Mouse (Mus musculus) testis, postnatal 14 days (tissue): ENCODE data around the gene Shc1.

ENCODE experiments used
- DNase-seq: peaks from one replicate; pipeline ENCODE4 v3.0.0; 2021; ENCODE audit warnings: low spot score

Shc1 gene

GRCm38 (mm10) chr3:89390111-89390515, 28.1 kb upstream of the Shc1 start:
- no peak for DNase-seq

DNA sequence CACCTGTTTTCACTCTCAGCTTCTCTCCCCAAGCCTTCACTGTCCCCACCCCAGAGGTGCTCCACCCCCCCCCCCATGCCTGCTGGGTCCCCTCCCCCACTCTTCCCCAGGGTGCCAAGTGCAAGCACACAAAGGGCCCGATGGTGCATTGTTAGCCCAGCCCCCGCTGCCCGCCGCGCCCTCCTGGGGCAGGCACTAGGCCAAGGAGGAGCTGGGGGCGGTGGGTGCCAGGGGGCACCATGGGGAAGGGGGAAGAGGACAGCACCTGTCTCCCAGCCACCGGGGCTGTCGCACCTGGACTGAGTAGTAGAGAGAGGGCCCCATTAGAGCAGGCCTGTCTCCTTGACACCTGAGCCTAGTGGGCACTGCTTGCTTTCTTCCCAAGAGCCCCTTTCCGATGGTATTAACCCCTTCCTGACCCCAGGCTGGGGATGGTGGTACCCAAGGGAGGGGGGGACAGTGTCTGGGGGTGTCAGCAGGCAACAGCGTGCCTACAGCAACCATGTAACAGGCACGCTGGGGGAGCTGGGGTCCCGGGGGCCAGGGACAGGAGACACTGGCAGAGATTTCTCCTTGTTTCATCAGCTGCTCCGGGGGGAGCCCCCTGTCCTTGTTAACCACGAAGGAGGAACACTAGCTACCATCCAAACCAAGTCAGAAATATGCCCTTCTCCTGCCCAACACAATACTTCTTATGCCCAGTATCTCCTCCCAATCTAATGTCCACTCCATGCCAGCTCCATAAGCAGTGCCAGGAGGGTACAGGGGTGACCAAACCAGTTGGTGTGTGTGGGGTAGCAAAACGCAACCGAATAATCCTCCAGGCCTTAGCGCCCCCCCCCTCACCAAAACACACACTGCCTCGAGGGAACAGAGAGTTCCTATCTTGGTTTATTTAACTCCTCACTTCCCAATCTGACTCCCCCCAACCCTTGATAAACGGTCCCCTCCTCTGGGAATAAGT, 27.3 kb upstream of the Shc1 start:
- DNase-seq, result no peak

DNA sequence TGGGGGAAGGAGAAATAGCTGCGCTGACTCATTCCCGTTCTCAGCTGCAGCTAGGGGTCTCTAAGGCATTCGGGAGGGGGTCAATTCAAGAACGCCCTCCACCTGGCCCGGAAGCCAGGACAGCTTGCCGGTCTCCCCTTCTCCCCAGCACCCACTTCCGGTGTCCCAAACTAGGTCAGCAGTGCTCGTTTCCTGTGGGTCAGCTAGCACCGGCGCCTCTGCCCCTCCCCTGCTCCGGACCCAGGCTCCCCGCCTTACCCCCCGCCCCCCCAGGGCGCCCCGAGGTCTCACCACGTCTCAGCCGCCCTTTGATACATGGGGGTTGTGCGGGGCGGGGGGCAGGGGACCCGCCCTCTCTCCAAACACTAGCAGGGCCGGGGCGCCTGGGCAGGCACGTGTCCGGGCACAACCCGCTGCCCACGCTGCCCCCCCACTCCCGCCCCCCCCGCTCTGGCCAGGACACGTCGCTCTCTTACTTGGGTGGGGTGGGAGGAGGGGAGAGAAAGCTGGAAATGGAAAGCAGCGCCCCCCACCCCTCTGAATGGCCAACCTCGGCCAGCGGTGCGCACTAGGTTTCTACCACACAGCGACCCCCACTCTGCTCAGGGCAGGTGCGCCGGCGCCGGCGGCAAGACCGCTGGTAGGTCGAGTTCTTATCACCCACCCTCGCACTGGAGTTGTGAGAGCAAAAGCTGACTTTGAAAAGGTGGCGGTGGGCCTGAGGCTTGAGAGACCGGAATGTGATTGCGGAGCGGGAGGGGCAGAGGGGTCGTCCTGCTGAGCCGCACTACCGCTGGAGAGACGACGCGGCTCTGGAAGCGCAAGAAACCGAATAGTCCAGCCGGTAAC, 26.4 kb upstream of the Shc1 start:
- peak; percentile 60 for DNase-seq

DNA sequence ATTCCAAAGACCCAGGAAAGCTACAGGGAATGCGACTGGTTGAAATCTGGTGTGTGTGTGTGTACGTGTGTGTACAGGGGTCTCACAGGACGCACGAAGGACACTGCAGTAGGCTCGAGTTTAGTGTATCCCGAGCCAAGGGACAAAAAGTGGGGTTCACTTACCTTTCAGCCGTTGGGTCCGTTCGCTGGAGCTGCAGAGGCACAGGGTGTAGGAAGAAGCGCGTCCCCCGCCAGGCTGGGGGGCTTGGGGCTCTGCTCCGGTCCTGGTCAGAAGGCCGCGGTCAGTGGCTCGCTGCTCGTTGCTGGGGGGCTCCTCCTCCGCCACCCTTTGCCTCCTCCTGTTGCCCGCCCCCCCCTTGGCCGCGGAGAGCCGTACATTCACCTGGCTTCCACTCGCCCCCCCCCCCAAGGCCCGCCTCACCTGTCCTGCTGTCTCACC, 25.4 kb upstream of the Shc1 start:
- DNase-seq, result no peak

DNA sequence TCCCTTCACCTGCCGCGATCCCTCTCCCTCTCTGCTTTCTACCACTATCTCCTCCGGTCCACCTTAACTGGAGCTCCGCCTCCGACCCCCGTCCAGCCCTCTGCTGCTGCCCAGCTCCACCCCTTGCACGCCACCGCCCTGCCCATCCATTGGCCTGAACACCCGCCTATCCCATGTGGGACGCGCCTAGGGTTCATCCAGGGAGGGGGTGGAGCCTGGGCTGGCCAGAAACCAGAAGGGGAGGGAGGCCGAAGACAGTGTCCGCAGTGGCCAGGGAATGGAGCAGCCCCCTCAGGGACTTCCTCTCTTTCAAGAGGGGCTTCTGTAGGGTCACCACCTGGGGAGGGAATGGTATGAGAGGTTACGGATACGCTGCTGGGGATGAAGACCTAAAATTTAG, 24.6 kb upstream of the Shc1 start:
- DNase-seq, result peak; percentile 98

GRCm38 (mm10) chr3:89394006-89394893, 24.0 kb upstream of the Shc1 start, which contains the start of gene Zbtb7b:
Gene Zbtb7b, minus strand, starts transcription at chr3:89394776.
- DNase-seq, result peak; percentile 86

GRCm38 (mm10) chr3:89394894-89395256, 23.4 kb upstream of the Shc1 start:
- DNase-seq, result peak; percentile 87

DNA sequence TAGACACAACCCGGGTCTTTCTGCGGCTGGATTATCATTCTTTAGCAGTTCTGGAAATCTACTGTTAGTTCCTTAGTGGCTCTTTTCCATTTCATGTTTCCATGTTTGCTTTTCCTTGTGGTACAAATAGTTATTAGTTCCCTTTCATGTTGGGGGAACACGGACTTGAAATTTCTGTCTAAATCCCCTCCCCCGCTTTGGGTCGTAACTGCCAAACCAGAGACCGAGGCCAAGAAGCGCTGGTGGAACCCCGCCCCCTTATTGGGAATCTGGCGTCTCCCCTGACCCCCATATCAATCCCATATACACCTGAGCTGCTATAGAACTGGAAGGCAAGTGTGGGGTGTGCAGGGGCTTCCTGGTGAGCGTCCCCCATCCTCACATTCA, 22.8 kb upstream of the Shc1 start:
- DNase-seq, result no peak

DNA sequence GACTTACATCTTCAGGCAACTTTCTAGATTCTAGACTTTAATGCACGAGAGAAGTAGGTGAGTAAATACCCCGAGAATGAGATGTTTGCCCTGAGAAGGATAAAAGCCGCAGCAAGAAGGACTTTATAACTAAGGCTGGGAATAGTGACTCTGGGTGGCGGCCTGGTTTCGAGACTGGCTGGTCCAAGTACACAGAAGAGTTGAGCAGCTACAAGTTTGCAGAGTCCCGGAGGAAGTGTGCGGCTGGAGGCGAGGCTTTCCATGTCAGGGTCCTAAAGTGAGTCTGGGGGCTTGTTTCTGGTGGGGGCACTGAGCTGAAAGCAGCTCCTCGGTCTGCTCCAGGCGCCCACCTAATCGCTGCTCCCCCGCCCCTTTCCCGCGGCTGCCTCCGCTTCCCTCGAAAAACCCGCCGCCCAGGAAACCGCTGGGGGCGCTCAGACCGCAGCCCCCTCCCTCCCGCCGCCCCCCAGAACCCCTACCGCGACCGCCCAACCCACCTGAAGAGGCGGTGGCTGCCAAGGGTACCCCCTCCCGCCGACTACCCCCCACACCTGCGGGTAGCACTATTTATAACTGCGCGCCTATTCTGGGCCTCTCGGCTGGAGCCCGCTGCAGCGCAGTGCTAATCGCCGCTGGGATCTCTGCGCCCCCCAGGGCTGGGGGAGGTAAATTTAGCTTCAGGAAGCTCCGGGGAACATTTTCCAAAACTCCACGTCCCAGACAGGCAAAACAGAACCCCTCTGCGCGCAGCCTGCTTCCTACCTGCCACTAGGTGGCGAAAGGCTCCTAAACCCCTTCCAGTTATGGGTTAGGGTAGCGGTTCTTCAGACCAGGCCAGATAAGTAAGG, 22.2 kb upstream of the Shc1 start:
- peak; percentile 78 for DNase-seq

DNA sequence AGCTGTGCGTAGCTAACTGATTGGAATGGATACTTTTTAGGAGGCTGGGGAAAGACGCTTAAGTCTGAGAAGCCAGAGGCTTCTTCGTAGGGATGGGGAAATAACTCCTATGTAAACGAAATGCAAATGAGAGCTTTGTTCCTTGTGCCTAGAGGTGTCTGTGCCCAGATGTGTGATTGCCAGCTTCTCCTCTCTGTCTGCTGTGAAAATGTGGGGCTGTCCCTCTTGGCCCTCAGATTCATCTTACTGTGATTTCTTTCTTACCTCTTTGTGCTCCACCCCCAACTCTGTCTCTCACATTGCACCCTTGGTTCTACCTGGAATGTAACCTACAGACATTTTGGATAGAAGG, 21.6 kb upstream of the Shc1 start:
- no peak for DNase-seq

GRCm38 (mm10) chr3:89401329-89401728, 16.9 kb upstream of the Shc1 start:
- no peak for DNase-seq

DNA sequence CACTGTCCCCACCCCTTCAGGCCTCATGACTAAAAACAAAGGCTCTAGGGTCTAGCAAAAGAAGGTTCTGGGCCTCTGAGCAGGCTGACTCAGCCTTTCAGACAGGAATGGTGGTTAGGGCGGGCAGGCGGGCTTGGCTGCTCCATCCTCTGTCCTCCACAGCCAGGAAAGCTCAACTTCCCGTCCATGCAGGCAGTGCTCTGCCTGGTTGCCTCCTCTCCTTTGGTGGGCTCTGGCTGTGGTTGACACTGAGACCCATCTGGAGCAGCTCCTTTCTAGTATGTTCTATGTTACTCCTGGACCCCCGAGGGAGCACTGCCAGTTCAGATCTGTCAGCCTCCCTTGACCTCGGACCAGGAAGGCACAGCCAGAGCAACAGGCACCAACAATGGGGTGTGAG, 15.6 kb upstream of the Shc1 start, which contains the start of gene Lenep:
Gene Lenep, minus strand, starts transcription at position 101 of the 400 bp plus-strand sequence.
- no peak for DNase-seq

- no peak for DNase-seq
Measured at GRCm38 (mm10) chr3:89406887-89407286, 11.4 kb upstream of the Shc1 start.

DNA sequence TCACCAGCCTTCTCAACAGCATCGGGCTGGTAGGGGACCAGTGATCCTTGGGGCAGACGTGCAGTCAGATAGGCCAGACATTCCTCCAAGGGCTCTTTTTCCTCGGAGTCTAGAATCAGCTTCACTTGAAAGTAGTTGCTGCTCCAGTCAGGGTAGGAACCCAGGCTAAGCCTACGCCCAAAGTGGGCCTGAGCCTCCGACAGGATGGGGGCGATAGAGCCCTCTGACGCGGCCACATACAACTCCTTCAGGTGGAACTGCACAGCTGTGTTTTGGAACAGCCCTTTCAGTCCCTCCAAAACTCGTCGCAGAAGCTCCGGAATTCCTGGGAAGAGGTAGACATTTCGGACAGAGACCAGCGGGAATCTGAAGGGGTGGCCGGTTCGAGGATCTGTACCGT, 9.8 kb upstream of the Shc1 start:
- DNase-seq, result no peak

GRCm38 (mm10) chr3:89409701-89410100, 8.5 kb upstream of the Shc1 start:
- no peak for DNase-seq

DNA sequence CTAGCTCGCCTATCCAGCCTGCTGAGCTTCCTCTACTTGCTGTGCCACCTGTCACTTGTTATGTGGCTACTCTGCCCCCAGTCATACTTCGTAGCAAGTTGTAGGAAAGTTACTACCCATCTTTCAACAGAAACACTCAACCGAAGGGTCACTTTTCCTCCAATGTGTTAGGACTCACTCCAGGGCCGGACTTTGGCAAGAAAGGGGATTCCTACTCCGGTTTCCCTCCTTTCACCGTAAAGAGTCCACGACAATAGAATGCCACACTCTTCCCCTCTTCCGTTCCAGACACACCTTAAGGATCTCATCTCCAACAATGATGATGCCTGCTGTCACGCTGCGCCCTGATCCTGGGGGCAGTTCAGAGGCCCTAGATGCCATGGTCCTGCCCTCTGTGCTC, 7.4 kb upstream of the Shc1 start:
- no peak for DNase-seq

- DNase-seq, result peak; percentile 98
Measured at GRCm38 (mm10) chr3:89411490-89412393, 6.5 kb upstream of the Shc1 start, which contains the start of gene Flad1. Gene Flad1, minus strand, starts transcription at chr3:89411870.

DNA sequence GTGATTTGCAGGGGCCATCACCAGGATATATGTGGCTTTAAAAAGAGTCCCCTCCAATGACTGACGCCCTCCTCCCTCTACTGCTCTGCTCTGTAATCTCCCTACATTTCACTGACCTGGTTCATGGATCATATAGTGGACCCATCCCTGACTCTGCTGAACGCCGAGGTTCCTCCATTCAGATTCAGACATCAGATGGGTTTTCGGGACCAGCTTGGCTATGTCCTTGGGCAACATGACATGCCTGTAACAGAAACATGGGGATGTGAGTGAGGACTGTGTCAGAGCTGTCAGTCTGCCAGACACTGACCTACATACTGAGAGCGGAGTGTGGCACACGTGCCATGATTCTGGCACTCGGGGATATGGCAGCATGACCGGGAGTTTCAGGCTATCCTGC, 2.1 kb upstream of the Shc1 start:
- no peak for DNase-seq

GRCm38 (mm10) chr3:89417131-89417530, 1.1 kb upstream of the Shc1 start:
- DNase-seq, result no peak

DNA sequence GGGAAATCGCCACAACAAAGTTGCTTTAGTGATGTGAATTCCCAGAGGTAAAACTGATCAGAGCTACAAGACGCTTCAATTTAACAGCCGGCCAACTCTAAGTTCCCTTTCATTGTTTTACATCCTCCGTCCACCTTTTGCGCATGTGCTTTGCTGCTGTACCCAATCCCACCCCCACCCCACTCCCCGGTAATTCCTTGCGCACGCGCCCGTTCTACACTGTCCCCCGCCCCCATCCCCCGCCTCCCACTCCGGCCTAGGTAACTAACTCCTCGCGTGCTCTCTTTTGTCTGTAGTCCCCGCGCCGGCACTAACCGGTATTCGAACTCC, 438 bp upstream of the Shc1 start:
- no peak for DNase-seq
